Mouse (Mus musculus): ENCODE measurements at regions not wholly inside any gene's neighbourhood (a gene's known extent, or its start where the extent isn't known, plus 50 kb on each side); places are given as distances from the start of the nearest gene placed in this dataset.

GRCm38 (mm10) chr1:138908860-138909259 is 52.2 kb upstream of the 2310009B15Rik start:
- DNase-seq (ENCODE audit: low read depth, low spot score) = no peak

- DNase-seq (ENCODE audit: low read depth, low spot score) = no peak
These were observed 53.0 kb upstream of the 2310009B15Rik start for GRCm38 (mm10) chr1:138909654-138910053.

GRCm38 (mm10) chr1:138912156-138912616 is 51.0 kb upstream of the Dennd1b start:
- DNase-seq (ENCODE audit: low read depth, low spot score) = peak; percentile 56

- DNase-seq (ENCODE audit: low read depth, low spot score) = no peak
These were observed 50.3 kb upstream of the Dennd1b start for GRCm38 (mm10) chr1:138912928-138913327.

DNA sequence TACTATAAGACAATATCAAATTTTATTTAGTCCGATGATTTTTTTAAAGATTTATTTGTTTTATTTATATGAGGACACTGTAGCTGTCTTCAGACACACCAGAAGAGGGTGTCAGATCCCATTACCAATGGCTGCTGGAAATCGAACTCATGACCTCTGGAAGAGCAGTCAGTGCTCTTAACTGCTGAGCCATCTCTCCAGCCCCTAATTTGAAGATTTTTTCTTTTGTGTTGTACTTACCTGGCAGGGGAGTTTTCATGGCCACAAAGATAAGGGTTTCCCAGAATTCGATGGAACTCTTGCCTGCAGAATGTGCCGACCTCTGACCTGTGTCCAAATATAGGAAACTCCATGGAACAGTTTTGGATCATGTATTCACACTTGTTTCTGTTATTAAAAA is 49.8 kb upstream of the Dennd1b start:
- DNase-seq (ENCODE audit: low read depth, low spot score) = no peak
